Mouse (Mus musculus) megakaryocyte, embryonic 14.5 days (primary cell): ENCODE results near the gene Rab3c. TPM values are rescaled to one million over a fixed set of nuclear protein-coding genes. Genes with fewer than 3 reads are reported as not detected.

Experiments used
- H3K27me3 ChIP-seq: replicated peaks from 2 replicates; pipeline ENCODE3; 2012; ENCODE audit warnings: inconsistent platforms
- H3K36me3 ChIP-seq: replicated peaks from 2 replicates; pipeline ENCODE3; 2012; ENCODE audit warnings: low read length, inconsistent platforms, mixed read lengths
- H3K4me1 ChIP-seq: 2 replicates; pipeline ENCODE4 v1.6.1; 2012; ENCODE audit warnings: inconsistent platforms
- H3K4me3 ChIP-seq: replicated peaks from 2 replicates; pipeline ENCODE3; 2012; ENCODE audit warnings: moderate library complexity, mild to moderate bottlenecking, inconsistent platforms
- H3K9me3 ChIP-seq: 2 replicates; pipeline ENCODE4 v1.6.1; 2012; ENCODE audit warnings: inconsistent platforms
- FLI1 ChIP-seq: IDR thresholded peaks from 2 replicates; pipeline ENCODE4 v1.6.1; 2012; ENCODE audit warnings: low read length, inconsistent platforms, mixed read lengths
- GATA1 ChIP-seq: IDR thresholded peaks from 3 replicates; pipeline ENCODE4 v1.6.1; 2012; ENCODE audit warnings: mixed read lengths, low read length, inconsistent platforms, borderline replicate concordance
- polyA plus RNA-seq: library from polyadenylated mRNA; stranded (reverse); fragments of >175 nt; gene quantifications from 2 replicates; pipeline ENCODE4 v1.2.3, GENCODE M21; 2012; ENCODE audit warnings: low replicate concordance; ENCODE audit not compliant: insufficient read depth

Gene Rab3c
- not detected in 2 replicates for polyA plus RNA-seq

DNA sequence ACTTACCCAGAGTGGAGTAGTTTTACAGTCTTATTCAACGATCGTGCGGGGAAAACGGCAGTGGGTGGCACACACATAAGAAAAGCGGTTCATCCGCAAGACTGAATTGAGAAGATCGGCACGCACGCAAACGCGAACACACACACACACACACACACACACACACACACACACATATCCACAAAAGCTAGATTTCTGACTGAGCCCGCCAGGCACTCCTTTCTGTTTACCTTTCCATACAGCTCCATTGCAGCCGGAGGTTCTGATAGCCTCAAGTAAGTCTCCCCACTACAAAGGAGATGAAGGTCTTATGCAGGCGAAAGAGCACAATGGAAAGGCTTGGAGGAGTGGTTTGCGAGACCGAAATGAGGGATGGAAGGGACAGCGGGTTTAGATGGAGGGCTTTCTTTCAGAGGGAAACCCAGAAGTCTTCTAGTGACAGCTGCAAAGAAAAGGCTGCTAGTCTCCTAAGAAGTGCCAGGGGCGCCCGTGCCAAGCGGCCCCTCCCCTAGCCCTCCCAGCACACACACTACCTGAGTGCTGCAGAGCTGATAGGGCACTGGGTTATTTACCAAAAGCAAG lies at the start of gene Rab3c:
Rab3c (minus strand) TSS at position 434 of the 582 bp plus-strand sequence.
- TF ChIP-seq GATA1 (no peak), FLI1 (no peak)
- H3K4me1 ChIP-seq, result peaks cover 3% of the 10 kb centered on the region; the same call in 1 of the 2 replicates
- H3K36me3 ChIP-seq, result no peaks in the 10 kb centered on the region
- peaks cover 1% of the 10 kb centered on the region; the same call in 1 of the 2 replicates for H3K9me3 ChIP-seq
- peak within 1 kb of the TSS; percentile 83 for H3K4me3 ChIP-seq
- peaks cover 27% of the 10 kb centered on the region for H3K27me3 ChIP-seq

DNA sequence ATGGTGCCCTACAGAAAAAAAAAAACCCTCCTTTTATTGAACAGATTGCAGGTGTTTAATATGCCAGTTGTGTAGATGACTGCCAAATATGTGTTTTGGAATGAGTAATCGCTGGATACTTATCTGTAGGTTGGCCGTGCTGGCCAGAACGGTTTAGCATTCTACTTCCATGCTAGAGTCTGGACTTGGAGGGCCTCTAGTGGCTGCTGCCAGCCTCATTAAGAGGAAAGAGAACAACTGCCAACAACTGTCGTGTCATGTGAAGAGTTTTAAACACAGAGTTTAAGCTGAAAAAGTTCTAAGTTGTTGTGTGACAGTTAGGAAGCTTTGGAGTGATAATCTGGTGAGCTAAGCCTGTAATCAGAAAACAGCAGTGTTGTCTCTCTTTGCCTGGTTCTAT lies 38.0 kb upstream of the Rab3c start:
- H3K36me3 ChIP-seq, result no peaks in the 10 kb centered on the region
- no peaks in the 10 kb centered on the region for H3K9me3 ChIP-seq
- no peaks in the 10 kb centered on the region for H3K4me1 ChIP-seq
- H3K4me3 ChIP-seq, result no peak overlapping the region
- TF ChIP-seq GATA1, result no peak
- no peak for TF ChIP-seq FLI1
- no peaks in the 10 kb centered on the region for H3K27me3 ChIP-seq

DNA sequence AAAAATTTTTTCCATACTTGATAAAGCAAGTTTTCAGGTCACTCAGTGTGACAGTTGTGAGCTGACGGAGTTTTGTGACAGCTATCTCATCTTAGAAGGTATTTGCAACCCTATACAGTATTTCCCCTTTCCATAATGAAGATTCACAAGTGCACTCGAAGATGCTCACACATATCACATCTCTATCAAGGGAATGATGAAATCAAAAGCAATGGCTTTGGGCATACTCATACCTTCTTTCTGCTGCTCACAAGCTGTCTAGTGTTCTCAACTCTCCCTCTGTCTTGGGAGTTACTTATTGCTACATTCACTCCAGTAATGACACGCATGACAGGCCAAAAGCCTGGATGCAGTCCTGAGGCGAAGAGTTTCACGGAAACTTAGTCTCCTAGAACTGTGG lies 26.4 kb upstream of the Rab3c start:
- H3K27me3 ChIP-seq, result no peaks in the 10 kb centered on the region
- TF ChIP-seq FLI1, result no peak
- no peak for TF ChIP-seq GATA1
- H3K36me3 ChIP-seq, result no peaks in the 10 kb centered on the region
- H3K9me3 ChIP-seq, result no peaks in the 10 kb centered on the region
- no peak overlapping the region for H3K4me3 ChIP-seq
- no peaks in the 10 kb centered on the region for H3K4me1 ChIP-seq

DNA sequence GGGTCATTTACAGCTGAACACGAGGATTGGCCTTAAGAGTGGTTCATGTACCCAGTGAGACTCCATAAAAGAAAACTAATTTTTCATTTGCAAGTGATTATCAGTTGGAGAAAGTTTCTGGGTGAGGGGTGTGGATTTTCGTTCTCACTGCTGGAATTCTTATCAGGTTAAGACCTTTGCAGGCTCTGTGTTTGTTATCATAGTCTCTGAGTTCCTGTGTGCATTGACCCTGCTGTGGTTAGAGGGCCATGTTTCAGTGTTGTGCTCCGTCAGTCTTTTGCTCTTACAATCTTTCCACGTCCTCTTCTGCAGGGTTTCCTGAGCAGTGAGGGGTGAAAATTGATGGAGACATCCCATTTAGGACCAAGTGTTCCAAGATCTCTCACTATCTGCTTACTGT lies 16.3 kb upstream of the Rab3c start:
- no peak for TF ChIP-seq FLI1
- no peak for TF ChIP-seq GATA1
- H3K27me3 ChIP-seq, result no peaks in the 10 kb centered on the region
- no peaks in the 10 kb centered on the region for H3K9me3 ChIP-seq
- no peaks in the 10 kb centered on the region for H3K36me3 ChIP-seq
- H3K4me3 ChIP-seq, result no peak overlapping the region
- H3K4me1 ChIP-seq, result 0 out of 2 replicates have a peak, but pooled peaks cover 3% of the 10 kb centered on the region

GRCm38 (mm10) chr13:110288499-110288898 lies 7.7 kb upstream of the Rab3c start:
- TF ChIP-seq GATA1, result no peak
- TF ChIP-seq FLI1, result no peak
- no peaks in the 10 kb centered on the region for H3K4me1 ChIP-seq
- H3K36me3 ChIP-seq, result no peaks in the 10 kb centered on the region
- no peaks in the 10 kb centered on the region for H3K27me3 ChIP-seq
- no peaks in the 10 kb centered on the region for H3K9me3 ChIP-seq
- no peak overlapping the region for H3K4me3 ChIP-seq

- Histone ChIP-seq H3K9me3 (no peaks in the 10 kb centered on the region), H3K36me3 (no peaks in the 10 kb centered on the region), H3K4me1 (peaks cover 3% of the 10 kb centered on the region; the same call in 1 of the 2 replicates), H3K27me3 (peaks cover 27% of the 10 kb centered on the region), H3K4me3 (no peak overlapping the region)
- no peak for TF ChIP-seq GATA1
Measured at GRCm38 (mm10) chr13:110283781-110284180, 3.0 kb upstream of the Rab3c start.

DNA sequence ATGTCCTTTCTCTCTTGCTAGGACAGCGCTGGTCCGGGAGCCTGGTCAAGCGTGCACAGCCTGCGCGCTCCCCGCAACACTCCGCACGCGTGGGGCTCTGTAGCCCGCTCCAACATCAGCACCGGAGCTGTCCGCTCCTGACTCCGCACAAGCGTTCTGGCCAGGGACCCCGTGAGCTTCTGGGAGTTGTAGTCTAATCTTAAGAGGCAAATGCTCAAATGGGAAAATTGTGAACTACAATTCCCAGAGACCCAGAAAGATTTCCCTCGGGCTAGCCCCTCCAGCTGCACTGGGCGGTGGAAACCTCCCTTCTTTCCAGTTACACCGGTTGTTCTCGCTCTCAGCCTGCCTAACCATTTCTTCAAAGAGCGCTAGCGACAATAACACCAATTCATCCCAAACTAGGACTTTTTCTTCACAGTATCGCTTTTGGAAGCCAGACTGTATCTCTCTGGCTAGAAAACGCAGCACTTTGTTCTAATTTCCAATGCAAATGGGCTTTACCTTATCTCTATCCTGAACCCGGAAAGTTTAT lies 701 bp downstream of the Rab3c start:
- TF ChIP-seq FLI1, result no peak
- no peak for TF ChIP-seq GATA1
- Histone ChIP-seq H3K4me1 (peaks cover 3% of the 10 kb centered on the region; the same call in 1 of the 2 replicates), H3K4me3 (peak overlapping the region; percentile 83)

DNA sequence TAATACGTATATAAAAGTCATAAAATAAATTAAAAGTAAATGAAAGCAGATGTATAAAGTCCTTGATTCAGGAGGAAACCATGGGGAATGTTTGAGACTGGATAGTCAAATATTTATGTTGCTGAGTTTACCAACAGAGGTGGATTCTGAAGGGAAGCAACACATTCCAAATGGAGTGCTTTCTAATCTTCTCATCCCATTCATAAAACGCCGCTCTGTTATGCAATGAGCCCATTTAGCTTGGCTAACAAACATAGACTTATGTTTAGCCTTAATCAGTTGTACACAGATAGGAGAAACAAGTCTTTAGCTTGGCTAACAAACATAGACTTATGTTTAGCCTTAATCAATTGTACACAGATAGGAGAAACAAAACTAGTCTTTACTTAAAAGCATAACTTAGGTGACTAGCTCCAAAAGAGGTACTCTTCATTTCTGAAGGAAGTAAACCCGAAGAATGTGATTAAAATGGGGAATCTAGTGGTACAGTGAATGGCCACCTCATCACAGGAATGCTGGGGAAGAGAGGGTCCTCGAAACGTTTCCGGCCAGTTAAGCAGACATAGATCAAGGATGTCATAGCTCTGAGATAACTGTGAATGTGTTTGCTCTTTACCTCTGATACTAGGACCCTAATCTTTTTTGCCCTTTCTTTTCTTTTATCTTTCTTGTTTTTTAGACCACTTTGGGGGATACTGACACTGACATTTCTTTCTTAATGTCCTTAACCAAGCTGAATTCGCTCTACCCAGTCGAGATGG lies 1.6 kb downstream of the Rab3c start:
- Histone ChIP-seq H3K4me1 (peaks cover 3% of the 10 kb centered on the region; the same call in 1 of the 2 replicates), H3K9me3 (peaks cover 3% of the 10 kb centered on the region; the same call in 1 of the 2 replicates), H3K4me3 (no peak overlapping the region), H3K27me3 (peaks cover 27% of the 10 kb centered on the region), H3K36me3 (no peaks in the 10 kb centered on the region)
- TF ChIP-seq GATA1 (no peak), FLI1 (no peak)

More for the DNA sequence above, 701 bp downstream of the Rab3c start:
- Histone ChIP-seq H3K27me3 (peaks cover 27% of the 10 kb centered on the region), H3K36me3 (no peaks in the 10 kb centered on the region), H3K9me3 (peaks cover 3% of the 10 kb centered on the region; the same call in 1 of the 2 replicates)

DNA sequence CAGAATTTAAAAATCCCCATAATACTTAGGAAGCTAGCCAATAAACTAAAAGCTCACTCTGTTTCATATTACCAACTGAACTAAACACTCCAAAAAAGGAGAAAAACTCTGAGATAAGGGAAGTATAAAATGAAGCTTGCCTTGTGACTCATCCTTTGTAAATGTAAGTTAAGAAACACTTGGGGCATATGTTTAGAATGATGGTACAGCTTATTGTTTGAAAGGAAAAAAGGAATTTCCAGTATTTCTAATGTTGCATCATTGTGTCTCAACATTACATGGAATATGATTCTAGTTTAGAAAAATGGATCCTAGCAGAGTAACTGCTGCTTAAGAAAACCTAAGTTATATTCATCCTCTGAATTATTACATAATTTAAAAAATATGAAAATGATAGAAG lies 3.1 kb downstream of the Rab3c start:
- H3K4me3 ChIP-seq, result no peak overlapping the region
- peaks cover 3% of the 10 kb centered on the region; the same call in 1 of the 2 replicates for H3K9me3 ChIP-seq
- H3K4me1 ChIP-seq, result peaks cover 3% of the 10 kb centered on the region; the same call in 1 of the 2 replicates
- no peaks in the 10 kb centered on the region for H3K36me3 ChIP-seq
- TF ChIP-seq GATA1 (no peak), FLI1 (no peak)
- H3K27me3 ChIP-seq, result peaks cover 23% of the 10 kb centered on the region

GRCm38 (mm10) chr13:110275471-110275870 lies 5.3 kb downstream of the Rab3c start:
- H3K36me3 ChIP-seq, result no peaks in the 10 kb centered on the region
- TF ChIP-seq GATA1 (no peak), FLI1 (no peak)
- peaks cover 3% of the 10 kb centered on the region; the same call in 1 of the 2 replicates for H3K4me1 ChIP-seq
- no peak overlapping the region for H3K4me3 ChIP-seq
- H3K9me3 ChIP-seq, result peaks cover 3% of the 10 kb centered on the region; the same call in 1 of the 2 replicates
- H3K27me3 ChIP-seq, result peaks cover 13% of the 10 kb centered on the region
